Mouse (Mus musculus) cerebellum, adult 2 months (tissue): ENCODE data around the gene Tob1.

ENCODE experiments used
- CTCF ChIP-seq: fragments of 200-500 bp; IDR thresholded peaks from 2 replicates; pipeline ENCODE4 v1.5.1; 2011; ENCODE audit warnings: low read depth, mild to moderate bottlenecking, control low read depth, low read length, moderate library complexity, borderline replicate concordance; ENCODE audit not compliant: insufficient read depth
- POLR2A ChIP-seq: fragments of 200-500 bp; IDR thresholded peaks from 2 replicates; pipeline ENCODE4 v1.6.1; 2011; ENCODE audit warnings: low read length, control low read depth, borderline replicate concordance; ENCODE audit not compliant: insufficient read depth

- no peak for TF ChIP-seq POLR2A
- no peak for TF ChIP-seq CTCF
These were observed 2.2 kb upstream of the Tob1 start for GRCm38 (mm10) chr11:94208811-94209675.
